Mouse (Mus musculus) forebrain, postnatal 0 days (tissue): ENCODE measurements at regions not wholly inside any gene's neighbourhood (a gene's known extent, or its start where the extent isn't known, plus 50 kb on each side); places are given as distances from the start of the nearest gene placed in this dataset.
A peak's percentile ranks its signal among the peaks of the same experiment; 100 is the strongest.

Experiments used
- ATAC-seq: fragments of 200-750 bp; cut with Nextera tagmentation; 2 replicates; pipeline ENCODE4 v1.8.0; 2017; ENCODE audit warnings: mild to moderate bottlenecking, moderate library complexity
- DNase-seq: peaks from one replicate; pipeline ENCODE4 v3.0.0-alpha.2; 2015
- H3K27ac ChIP-seq: fragments of 300-500 bp; sonication (generic); 2 replicates; pipeline ENCODE4 v1.5.1; 2014; ENCODE audit warnings: low read depth, mild to moderate bottlenecking, antibody characterized with exemption, low read length, moderate library complexity, mixed read lengths
- H3K27me3 ChIP-seq: fragments of 300-500 bp; sonication (generic); 2 replicates; pipeline ENCODE4 v1.6.1; 2014; ENCODE audit warnings: mild to moderate bottlenecking, low read length, mixed read lengths; ENCODE audit not compliant: insufficient read depth
- H3K36me3 ChIP-seq: fragments of 300-500 bp; sonication (generic); 2 replicates; pipeline ENCODE4 v1.6.1; 2014; ENCODE audit warnings: mild to moderate bottlenecking, moderate library complexity; ENCODE audit not compliant: insufficient read depth
- H3K4me1 ChIP-seq: fragments of 300-500 bp; sonication (generic); 2 replicates; pipeline ENCODE4 v1.6.1; 2014; ENCODE audit warnings: antibody characterized with exemption; ENCODE audit not compliant: insufficient read depth
- H3K4me2 ChIP-seq: fragments of 300-500 bp; sonication (generic); 2 replicates; pipeline ENCODE4 v1.6.1; 2014; ENCODE audit warnings: low read depth, mild to moderate bottlenecking, moderate library complexity
- H3K4me3 ChIP-seq: fragments of 300-500 bp; sonication (generic); 2 replicates; pipeline ENCODE4 v1.5.1; 2014; ENCODE audit warnings: low read depth, low read length, mixed read lengths
- H3K9ac ChIP-seq: fragments of 300-500 bp; sonication (generic); 2 replicates; pipeline ENCODE4 v1.6.1; 2014; ENCODE audit warnings: mild to moderate bottlenecking
- H3K9me3 ChIP-seq: fragments of 300-500 bp; sonication (generic); 2 replicates; pipeline ENCODE4 v1.6.1; 2016; ENCODE audit warnings: low read length
- CTCF ChIP-seq: sonication (generic); IDR thresholded peaks from 2 replicates; pipeline ENCODE4 v1.5.1; 2016; ENCODE audit warnings: antibody characterized with exemption, control low read depth, low read depth
- WGBS: fragments of 180-500 bp; shearing (Covaris S2); extraction: QIAGEN DNeasy Blood & Tissue Kit; methylation state at CpG from one replicate; pipeline ENCODE4 v1.1.7; 2014; 5-methylcytosine and 5-hydroxymethylcytosine counted together

- ATAC-seq = peak; percentile 97
- WGBS = 24% methylated on average over 2 of the region's 2 CpGs
- H3K27ac ChIP-seq = 0 out of 2 replicates have a peak overlapping the region, but pooled peaks have one; percentile 9
Observed at GRCm38 (mm10) chr5:102328197-102328784, 152.9 kb upstream of the Arhgap24 start.

GRCm38 (mm10) chr5:102333894-102334293 lies 147.3 kb upstream of the Arhgap24 start:
- peak; percentile 57 for DNase-seq
- Histone ChIP-seq H3K4me1 (no peaks in the 10 kb centered on the region; the same call in none of the 2 replicates), H3K4me2 (no peak overlapping the region), H3K4me3 (no peak overlapping the region), H3K27ac (no peak overlapping the region), H3K36me3 (no peaks in the 10 kb centered on the region), H3K9ac (no peak overlapping the region), H3K9me3 (no peaks in the 10 kb centered on the region), H3K27me3 (no peaks in the 10 kb centered on the region)
- TF ChIP-seq CTCF = no peak
- 34% methylated on average over 5 of the region's 5 CpGs for WGBS
- peak; percentile 91 for ATAC-seq

More at GRCm38 (mm10) chr5:102328197-102328784, 152.9 kb upstream of the Arhgap24 start:
- TF ChIP-seq CTCF = no peak
- no peak overlapping the region for H3K4me3 ChIP-seq
- no peaks in the 10 kb centered on the region for H3K9me3 ChIP-seq
- H3K27me3 ChIP-seq = no peaks in the 10 kb centered on the region
- no peak overlapping the region for H3K4me2 ChIP-seq
- peak; percentile 90 for DNase-seq
- H3K36me3 ChIP-seq = no peaks in the 10 kb centered on the region
- H3K9ac ChIP-seq = no peak overlapping the region
- peaks cover 7% of the 10 kb centered on the region for H3K4me1 ChIP-seq

- no peaks in the 10 kb centered on the region; the same call in 1 of the 2 replicates for H3K4me1 ChIP-seq
- DNase-seq (peak; percentile 27), ATAC-seq (peak; percentile 58; the same call in 1 of the 2 replicates)
- H3K27ac ChIP-seq = peak overlapping the region; percentile 29; the same call in 1 of the 2 replicates
- no peak overlapping the region for H3K9ac ChIP-seq
- peak overlapping the region; percentile 8; the same call in 1 of the 2 replicates for H3K4me2 ChIP-seq
- 33% methylated on average over 13 of the region's 13 CpGs for WGBS
- no peaks in the 10 kb centered on the region for H3K9me3 ChIP-seq
- no peak overlapping the region for H3K4me3 ChIP-seq
- H3K27me3 ChIP-seq = no peaks in the 10 kb centered on the region
- no peaks in the 10 kb centered on the region for H3K36me3 ChIP-seq
- TF ChIP-seq CTCF = no peak
Observed at GRCm38 (mm10) chr5:102334442-102335197, 146.6 kb upstream of the Arhgap24 start.

- H3K4me3 ChIP-seq = no peak overlapping the region
- no peak overlapping the region for H3K9ac ChIP-seq
- H3K4me1 ChIP-seq = no peaks in the 10 kb centered on the region
- ATAC-seq (peak; percentile 78; the same call in 1 of the 2 replicates), DNase-seq (peak; percentile 56)
- no peak overlapping the region for H3K27ac ChIP-seq
- no peaks in the 10 kb centered on the region for H3K9me3 ChIP-seq
- H3K4me2 ChIP-seq = no peak overlapping the region
- H3K36me3 ChIP-seq = no peaks in the 10 kb centered on the region
- 34% methylated on average over 3 of the region's 3 CpGs for WGBS
- no peak for TF ChIP-seq CTCF
- H3K27me3 ChIP-seq = no peaks in the 10 kb centered on the region
Observed at GRCm38 (mm10) chr5:102366481-102366880, 114.7 kb upstream of the Arhgap24 start.

GRCm38 (mm10) chr5:102373309-102373971 lies 107.8 kb upstream of the Arhgap24 start:
- Histone ChIP-seq H3K27ac (no peak overlapping the region), H3K36me3 (no peaks in the 10 kb centered on the region), H3K4me2 (no peak overlapping the region), H3K9me3 (no peaks in the 10 kb centered on the region), H3K9ac (no peak overlapping the region), H3K27me3 (no peaks in the 10 kb centered on the region), H3K4me1 (no peaks in the 10 kb centered on the region), H3K4me3 (no peak overlapping the region)
- DNase-seq (peak; percentile 74), ATAC-seq (peak; percentile 96)
- 66% methylated on average over 6 of the region's 6 CpGs for WGBS
- no peak for TF ChIP-seq CTCF

- Histone ChIP-seq H3K9me3 (no peaks in the 10 kb centered on the region), H3K27ac (no peak overlapping the region), H3K4me2 (no peak overlapping the region), H3K4me1 (no peaks in the 10 kb centered on the region), H3K36me3 (no peaks in the 10 kb centered on the region), H3K27me3 (no peaks in the 10 kb centered on the region), H3K9ac (no peak overlapping the region), H3K4me3 (no peak overlapping the region)
- no peak for TF ChIP-seq CTCF
- DNase-seq = no peak
- 27% methylated on average over 11 of the region's 11 CpGs for WGBS
- peak; percentile 39 for ATAC-seq
Observed at GRCm38 (mm10) chr5:102373972-102374755, 107.0 kb upstream of the Arhgap24 start.
